Mouse (Mus musculus): ENCODE results near the gene Zic1.

The Zic1 gene

GRCm38 (mm10) chr9:91366999-91367811, 1.6 kb upstream of the Zic1 start:
- DNase-seq (ENCODE audit: low spot score), result no peak

DNA sequence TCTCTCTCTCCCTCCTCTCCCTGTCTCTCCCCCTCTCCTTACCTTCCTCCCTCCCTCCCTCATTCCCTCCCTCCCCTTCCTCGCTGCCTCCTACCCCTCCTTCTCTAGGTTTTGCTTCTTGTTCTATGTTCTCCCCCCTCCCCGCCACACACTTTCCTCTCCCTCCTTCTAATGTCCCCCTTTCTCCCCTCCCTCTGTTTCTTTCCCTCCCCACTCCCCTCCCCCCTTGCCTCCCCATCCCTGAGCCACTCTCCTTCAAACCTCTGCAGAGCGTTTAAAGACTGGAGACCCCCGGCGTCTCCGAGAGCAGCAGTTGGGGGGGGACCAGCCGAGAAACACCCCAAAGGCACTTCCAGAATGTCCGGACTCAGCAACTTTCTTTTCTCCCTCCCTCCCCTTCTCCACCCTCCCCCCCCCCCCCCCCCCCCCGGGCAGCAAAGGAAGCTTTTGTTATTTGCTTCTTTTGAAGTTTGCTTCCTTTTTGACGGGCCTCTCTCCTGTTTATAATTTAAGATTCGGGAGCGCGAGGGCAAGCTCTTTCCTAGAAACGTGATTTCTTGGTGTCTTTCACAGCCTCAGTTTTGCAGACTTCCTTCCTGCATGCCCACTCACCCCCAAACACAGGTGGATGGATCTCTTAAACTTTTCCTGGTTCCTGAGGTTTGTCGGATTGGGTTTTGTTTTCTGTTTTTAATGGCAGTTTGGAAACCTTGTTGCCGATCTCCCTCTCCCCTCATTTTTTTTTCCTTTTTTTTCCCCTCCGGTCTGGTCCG, 802 bp upstream of the Zic1 start:
- no peak for DNase-seq (ENCODE audit: low spot score)

DNA sequence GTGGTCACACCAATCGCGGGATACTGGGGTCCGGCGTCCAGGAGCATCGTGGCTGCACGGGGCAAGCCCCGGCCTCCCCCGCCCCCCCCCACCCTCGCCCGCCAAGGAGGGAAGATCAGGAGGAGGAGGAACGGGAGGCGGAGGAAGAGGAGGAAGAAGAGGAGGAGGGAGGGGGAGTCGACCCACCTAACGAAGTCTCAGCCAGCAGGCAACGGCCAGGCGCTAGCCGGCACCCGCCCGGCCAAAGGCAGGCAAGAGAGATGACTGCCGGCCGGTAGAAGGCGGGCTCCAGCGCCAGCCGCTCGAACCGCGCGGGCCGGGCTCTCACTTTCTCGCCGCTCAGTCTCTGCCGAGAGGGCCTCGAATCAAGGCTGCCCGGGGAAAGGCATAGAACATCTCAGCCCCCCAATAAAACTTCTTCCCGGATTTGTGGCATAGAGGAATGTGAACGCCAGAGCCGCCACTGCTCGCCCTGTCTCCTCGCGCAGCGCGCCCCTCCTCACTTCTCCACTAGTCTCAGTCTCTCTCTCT, 574 bp downstream of the Zic1 start:
- no peak for DNase-seq (ENCODE audit: low spot score)

DNA sequence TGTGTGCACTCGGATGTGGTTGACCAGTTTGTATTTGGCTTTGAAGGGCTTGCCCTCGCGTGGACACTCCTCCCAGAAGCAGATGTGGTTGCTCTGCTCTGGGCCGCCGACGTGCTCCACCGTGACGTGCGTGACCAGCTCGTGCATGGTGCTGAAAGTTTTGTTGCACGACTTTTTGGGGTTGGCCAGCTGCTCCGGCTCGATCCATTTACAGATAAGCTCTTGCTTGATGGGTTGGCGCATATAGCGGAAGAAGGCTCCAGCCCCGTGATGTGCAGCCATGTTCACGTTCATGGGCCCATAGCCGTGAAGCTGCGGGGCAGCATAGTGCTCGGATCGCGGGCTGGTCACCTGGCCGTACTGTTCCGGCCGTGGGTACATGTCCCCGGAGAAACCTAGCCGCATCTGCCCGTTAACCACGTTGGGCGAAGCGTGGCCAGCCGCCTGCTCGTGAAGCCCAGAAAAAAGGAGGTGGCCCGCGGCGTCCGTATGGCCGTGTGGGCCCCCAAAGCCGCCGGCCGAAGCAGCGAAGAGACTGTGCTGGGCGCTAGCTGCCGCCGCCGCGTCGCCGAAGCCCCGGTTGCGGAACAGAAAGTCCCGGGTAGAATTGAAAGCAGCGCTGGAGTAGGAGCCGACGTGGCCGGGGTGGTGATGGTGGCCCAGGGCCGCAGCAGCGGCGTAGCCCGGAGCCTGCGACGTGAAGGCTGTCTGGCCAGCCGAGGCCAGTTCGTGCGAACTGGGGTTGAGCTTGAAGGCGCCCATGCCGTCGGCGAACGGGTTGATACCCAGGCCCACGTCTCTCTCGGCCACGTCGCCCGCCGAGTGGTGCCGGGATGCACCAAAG, 1.3 kb downstream of the Zic1 start:
- no peak for DNase-seq (ENCODE audit: low spot score)

GRCm38 (mm10) chr9:91363814-91364126, 1.8 kb downstream of the Zic1 start:
- no peak for DNase-seq (ENCODE audit: low spot score)

DNA sequence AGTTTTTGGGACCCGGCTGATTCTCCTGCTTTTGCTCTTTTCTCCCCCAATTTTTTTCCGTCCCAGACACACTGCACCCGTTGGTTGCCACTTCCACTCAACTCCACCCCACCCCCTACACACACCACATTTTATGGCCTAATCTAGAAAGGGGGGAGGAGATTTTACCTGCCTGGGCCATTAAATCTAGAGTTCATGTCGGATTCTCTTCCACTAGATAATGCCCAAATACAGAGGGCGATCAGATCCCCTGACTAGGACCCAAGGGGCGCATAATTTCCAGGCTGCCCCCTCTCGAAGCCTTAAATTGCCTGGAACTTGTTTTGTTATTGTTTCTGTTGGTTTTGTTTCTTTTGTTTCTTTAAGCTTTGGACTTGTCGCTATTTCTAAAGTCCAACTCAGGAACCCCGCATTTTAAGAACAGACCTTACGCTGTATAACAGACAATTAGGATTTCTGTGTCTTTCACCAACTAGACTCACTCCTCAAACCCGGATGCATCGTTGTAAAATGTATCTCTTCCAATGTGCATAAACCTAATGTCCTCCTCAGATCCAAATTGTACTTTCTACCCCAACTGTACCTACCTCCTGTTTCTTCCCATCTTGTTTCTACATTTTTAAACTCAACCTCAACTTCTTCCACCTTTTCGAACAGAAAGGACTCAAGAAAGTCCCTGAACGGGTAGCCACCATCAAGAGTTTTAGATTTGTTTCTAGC, 2.4 kb downstream of the Zic1 start:
- DNase-seq (ENCODE audit: low spot score), result no peak

GRCm38 (mm10) chr9:91361856-91362601, 3.6 kb downstream of the Zic1 start, which contains the start of gene Zic4:
TSS of gene Zic4 (plus strand) at chr9:91362413.
- DNase-seq (ENCODE audit: low spot score), result no peak

GRCm38 (mm10) chr9:91361033-91361855, 4.4 kb downstream of the Zic1 start:
- DNase-seq (ENCODE audit: low spot score), result no peak

- no peak for DNase-seq (ENCODE audit: low spot score)
These were observed 5.2 kb downstream of the Zic1 start for GRCm38 (mm10) chr9:91360151-91361032.

DNA sequence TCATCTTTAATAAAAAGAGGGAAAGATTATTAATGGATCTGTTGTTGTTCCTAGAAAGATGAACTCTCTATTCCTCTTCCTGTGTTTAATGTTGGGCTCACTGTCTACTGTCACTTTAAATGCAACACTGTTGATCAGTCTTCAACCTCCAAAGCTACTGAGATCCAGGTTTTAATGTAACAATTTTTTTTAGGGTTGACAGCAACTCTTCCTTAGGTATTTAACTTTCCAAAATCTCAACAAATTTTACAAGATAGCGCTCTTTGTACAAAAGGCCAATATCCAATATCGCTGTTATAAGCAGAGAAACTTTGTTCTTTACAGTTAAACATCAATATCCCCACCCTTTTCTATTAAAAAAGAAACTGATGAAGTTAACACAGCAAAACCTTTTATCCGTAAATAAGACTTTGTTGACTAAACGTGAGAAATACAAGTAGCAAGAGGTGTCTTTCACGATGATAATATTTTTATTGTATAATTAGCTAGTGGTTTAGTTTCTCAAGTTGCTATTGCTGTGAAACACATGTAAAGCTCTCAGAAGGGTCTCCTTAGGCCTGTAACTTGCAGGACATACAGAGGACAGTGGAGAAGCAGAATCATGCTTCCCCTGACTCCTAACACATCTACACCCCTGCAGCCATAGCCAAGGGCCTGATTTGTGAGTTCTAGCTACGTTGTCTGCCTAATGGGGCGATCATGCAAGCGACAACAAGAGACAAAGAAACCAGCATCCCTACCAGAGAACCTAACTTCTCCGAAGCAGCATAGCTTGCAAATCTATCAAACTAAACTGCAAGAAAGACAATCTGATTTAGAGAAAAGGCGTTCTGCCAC, 6.5 kb downstream of the Zic1 start:
- DNase-seq (ENCODE audit: low spot score), result no peak

DNA sequence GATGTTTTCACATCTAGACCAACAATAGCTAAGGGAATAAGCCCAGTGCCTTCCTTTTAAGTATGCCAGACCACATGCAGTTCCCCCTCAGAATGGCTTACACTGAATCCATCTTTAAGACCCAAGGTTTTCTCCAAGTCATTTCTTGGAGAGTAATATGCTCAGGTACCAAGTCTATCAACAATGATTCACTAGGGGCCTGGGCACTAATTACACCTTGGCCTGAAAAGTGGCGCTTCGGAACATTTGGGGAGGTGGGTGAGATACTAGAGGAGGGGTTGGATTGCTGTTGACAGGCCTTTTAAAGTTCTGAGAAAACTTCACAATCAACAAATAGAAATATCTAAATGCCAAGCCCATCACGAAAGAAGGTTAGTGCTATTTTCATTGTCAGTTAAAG, 8.3 kb downstream of the Zic1 start:
- no peak for DNase-seq (ENCODE audit: low spot score)

GRCm38 (mm10) chr9:91356353-91356740, 9.3 kb downstream of the Zic1 start:
- DNase-seq (ENCODE audit: low spot score), result no peak

DNA sequence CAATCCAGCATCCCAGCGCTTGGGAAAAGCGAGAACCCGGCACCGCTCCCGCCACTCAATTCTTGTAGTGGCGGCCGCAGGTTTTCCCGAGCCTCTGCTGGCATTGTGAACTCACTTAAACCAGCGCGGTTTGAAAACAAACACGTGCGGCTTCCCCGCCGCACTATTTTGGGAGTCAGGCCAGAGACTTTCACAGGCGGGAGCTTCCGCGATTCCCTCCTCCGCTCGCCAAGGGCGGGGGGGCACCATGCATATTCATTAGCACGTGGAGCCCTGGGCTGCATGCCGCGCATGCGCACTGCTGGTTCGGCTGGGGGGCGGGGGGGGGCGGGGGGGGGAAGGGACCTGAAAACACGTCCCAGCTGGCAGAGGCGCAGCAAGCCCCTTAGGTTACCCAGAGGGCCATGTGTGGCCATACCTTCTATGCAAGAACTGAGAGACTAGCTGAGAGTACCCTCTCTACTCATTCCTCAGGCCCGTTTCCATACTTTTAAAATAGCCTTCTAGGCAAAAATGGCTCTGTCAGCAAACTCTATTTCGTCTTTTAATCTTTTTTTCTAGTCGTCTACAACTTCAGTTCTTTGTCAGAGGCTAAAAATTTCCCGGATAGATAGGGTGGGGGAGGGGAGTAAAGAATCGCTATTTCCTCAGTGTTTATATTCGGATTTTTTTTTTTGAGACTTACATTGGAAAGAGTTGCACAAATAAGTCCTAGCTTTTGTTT, 9.8 kb downstream of the Zic1 start:
- no peak for DNase-seq (ENCODE audit: low spot score)

DNA sequence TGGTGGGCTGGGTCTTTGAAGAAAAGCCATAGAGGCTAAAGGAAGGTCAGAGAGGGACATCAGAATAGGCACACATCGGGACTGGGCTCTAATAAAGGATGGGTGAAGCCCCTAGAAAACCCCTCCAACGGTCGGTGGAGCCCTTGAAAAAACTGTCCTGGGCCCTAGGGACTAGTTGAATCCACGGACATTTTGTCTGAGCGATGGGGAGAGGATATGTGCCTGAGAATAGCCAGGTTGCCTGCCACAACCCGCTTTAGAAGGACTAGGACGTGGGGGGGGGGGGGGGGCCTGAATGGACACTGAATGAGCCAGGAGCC, 10.4 kb downstream of the Zic1 start:
- DNase-seq (ENCODE audit: low spot score), result no peak

DNA sequence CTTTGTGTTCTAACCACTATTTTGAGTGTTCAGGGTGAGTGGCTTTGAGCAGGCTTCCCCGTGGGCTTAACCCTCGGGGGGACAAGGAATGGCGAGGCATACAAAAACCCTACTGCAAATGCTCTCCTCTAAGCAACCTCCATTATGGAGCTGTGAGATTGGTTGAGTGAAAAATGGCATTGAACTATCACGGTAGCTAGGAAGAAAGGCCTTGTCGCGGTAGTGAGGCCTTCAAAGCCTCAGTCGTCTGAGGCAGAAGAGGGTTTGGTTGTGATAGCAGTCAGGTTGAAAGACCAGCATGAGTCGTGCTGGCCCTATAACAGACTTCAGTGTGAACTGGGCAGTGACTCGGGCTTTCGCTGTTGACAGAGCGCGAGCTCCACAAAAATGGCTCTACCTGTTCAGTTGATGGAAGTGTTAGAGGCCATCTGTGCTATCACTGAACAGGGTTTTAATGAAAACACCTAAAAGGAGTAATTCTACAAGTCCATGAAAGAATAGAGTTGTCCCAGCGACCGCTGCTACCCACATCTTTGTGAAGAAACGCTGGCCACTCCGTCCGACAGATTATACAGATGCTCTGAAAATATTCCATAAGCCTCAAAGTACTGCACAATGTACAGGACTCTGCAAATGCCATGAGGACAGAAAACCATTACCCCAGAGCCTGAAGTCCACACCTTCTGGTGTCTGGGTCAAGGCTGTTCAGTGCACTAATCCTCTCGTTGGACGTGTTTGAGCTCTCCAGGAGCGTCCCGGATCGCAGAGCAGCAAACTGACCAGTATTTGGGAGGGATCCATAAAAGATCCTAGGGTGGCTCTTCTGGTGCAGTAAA, 11.0 kb downstream of the Zic1 start:
- DNase-seq (ENCODE audit: low spot score), result no peak

DNA sequence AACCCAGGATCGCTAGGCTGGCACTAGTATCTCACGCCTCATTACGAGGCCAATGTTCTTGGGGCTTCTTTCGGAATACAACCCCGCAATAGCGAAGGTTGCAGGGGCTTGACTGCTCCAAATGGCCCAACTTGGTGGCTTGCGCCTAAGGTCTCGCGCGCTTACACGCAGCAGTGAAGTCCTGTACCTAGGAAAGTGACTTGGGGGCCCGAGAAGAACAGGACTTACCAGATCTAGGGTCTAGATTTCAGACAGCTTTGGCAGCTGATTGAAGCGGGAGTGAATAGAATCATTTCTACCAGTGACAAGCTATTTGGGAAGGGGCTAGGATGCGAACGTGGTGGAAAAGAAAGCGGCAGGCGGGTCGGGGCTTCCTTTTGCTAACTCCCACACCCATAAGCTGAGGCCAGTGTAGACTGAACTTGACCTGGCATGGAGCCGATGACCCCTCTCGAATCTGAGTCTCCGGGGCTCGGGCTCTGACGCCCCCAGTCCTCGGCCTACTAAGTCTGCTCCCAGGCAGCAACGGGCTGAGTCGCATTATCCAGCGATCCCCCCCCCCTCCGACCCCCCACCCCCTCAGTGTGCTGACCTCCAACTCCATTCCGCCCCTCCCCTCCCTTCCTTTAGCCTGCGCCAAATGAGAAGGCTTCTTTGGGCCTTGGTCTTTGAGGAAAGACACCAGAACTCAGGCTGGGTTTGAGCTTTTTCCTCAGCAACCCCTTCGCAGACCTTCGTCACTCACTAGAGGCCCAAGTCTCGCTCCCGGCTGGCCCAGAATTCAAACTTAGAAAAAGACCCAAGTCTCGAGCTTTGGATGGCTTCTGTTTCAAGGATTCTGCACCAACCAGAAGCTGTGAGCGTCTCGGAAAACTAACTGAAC, 11.8 kb downstream of the Zic1 start:
- DNase-seq (ENCODE audit: low spot score), result no peak
